Mouse (Mus musculus): ENCODE measurements at regions not wholly inside any gene's neighbourhood (a gene's known extent, or its start where the extent isn't known, plus 50 kb on each side); places are given as distances from the start of the nearest gene placed in this dataset.

GRCm38 (mm10) chr14:46517258-46517657 is 126.8 kb upstream of the Bmp4 start:
- TF ChIP-seq MAFK (IDR thresholded peaks at IDR 0.05; ENCODE audit: insufficient read depth, low read depth, low read length) (no peak), ZNF384 (IDR thresholded peaks at IDR 0.05; ENCODE audit: low read depth, low read length) (no peak)
